Mouse (Mus musculus) adrenal gland, postnatal 0 days (tissue): ENCODE measurements around the gene Gm10715. TPM values are rescaled to one million over a fixed set of nuclear protein-coding genes. Genes with fewer than 3 reads are reported as not detected.

ENCODE experiments used
- microRNA-seq: library from miRNA; unstranded; fragments of <30 nt; microRNA quantifications from one replicate; pipeline ENCODE4, GENCODE M21; 2016; ENCODE audit warnings: borderline replicate concordance; ENCODE audit not compliant: insufficient number of aligned reads
- polyA plus RNA-seq: library from polyadenylated mRNA; unstranded; fragments of >200 nt; fragmentation: Nextera tagmentation; extraction: Ambion mirVana; gene quantifications from 2 replicates; pipeline ENCODE4 v1.2.1, GENCODE M21; 2015

The Gm10715 gene
- polyA plus RNA-seq: not detected in 2 replicates

DNA sequence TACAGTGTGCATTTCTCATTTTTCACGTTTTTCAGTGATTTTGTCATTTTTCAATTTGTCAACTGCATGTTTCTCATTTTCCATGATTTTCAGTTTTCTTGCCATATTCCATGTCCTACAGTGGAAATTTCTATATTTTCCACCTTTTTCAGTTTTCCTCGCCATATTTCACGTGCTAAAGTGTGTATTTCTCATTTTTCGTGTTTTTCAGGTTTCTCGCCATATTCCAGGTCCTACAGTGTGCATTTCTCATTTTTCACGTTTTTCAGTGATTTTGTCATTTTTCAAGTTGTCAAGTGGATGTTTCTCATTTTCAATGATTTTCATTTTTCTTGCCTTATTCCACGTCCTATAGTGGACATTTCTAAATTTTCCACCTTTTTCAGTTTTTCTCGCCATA lies at the start of gene Gm10715:
Gm10715 (plus strand) TSS at position 301 of the 400 bp plus-strand sequence.

DNA sequence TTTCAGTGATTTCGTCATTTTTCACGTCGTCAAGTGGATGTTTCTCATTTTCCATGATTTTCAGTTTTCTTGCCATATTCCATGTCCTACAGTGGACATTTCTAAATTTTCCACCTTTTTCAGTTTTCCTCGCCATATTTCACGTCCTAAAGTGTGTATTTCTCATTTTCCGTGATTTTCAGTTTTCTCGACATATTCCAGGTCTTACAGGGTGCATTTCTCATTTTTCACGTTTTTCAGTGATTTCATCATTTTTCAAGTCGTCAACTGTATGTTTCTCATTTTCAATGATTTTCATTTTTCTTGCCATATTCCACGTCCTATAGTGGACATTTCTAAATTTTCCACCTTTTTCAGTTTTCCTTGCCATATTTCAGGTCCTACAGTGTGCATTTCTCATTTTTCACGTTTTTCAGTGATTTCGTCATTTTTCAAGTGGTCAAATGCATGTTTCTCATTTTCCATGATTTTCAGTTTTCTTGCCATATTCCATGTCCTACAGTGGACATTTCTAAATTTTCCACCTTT lies 36.2 kb upstream of the Gm10715 start, which contains the start of gene Gm10722:
Gm10722 (plus strand) TSS at position 478 of the 528 bp plus-strand sequence.

GRCm38 (mm10) chr9:3002794-3003396 lies 33.8 kb upstream of the Gm10715 start, which contains the start of gene Gm11168:
Gm11168 (plus strand) TSS chr9:3003346.

GRCm38 (mm10) chr9:3012733-3013279 lies 23.9 kb upstream of the Gm10715 start, which contains the start of gene Gm10721:
Gm10721 (plus strand) TSS chr9:3013140.

GRCm38 (mm10) chr9:3015354-3015753 lies 21.3 kb upstream of the Gm10715 start, which contains the start of gene Gm10720:
Gm10720 (plus strand) TSS chr9:3015654.

DNA sequence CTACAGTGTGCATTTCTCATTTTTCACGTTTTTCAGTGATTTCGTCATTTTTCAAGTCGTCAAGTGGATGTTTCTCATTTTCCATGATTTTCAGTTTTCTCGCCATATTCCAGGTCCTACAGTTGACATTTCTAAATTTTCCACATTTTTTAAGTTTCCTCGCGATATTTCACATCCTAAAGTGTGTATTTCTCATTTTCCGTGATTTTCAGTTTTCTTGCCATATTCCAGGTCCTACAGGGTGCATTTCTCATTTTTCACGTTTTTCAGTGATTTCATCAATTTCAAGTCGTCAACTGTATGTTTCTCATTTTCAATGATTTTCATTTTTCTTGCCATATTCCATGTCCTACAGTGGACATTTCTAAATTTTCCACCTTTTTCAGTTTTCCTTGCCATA lies 19.6 kb upstream of the Gm10715 start, which contains the start of gene Gm10719:
Gm10719 (plus strand) TSS at position 301 of the 400 bp plus-strand sequence.

GRCm38 (mm10) chr9:3023312-3023984 lies 13.2 kb upstream of the Gm10715 start, which contains the start of gene Gm10718:
Gm10718 (plus strand) TSS chr9:3023547.

GRCm38 (mm10) chr9:3024912-3025467 lies 11.7 kb upstream of the Gm10715 start, which contains the start of gene Gm10717:
Gm10717 (plus strand) TSS chr9:3025417.

GRCm38 (mm10) chr9:3034299-3034698 lies 2.4 kb upstream of the Gm10715 start, which contains the start of gene Gm17535:
Gm17535 (plus strand) TSS chr9:3034599.

Small RNAs within 50 kb of the gene (microRNA-seq; reads per million reads assigned to microRNA genes)
- not detected for gene Mir101c

Other genes with a start within 250 kb of the Gm10715 start
- gene Gm10722, start 36.0 kb upstream of the Gm10715 start, polyA plus RNA-seq: not detected in 2 replicates
- gene Gm11168, start 33.5 kb upstream of the Gm10715 start, polyA plus RNA-seq: not detected in 2 replicates
- 0.25 TPM in 1 of 2 replicates, not detected in the other for gene Gm10721, start 23.7 kb upstream of the Gm10715 start, polyA plus RNA-seq
- gene Gm10720, start 21.2 kb upstream of the Gm10715 start, polyA plus RNA-seq: not detected in 2 replicates
- 0.25 TPM in 1 of 2 replicates, not detected in the other for gene Gm10719, start 19.5 kb upstream of the Gm10715 start, polyA plus RNA-seq
- 0.39 TPM in 1 of 2 replicates, not detected in the other for gene Gm10718, start 13.3 kb upstream of the Gm10715 start, polyA plus RNA-seq
- 0.23 TPM in 1 of 2 replicates, not detected in the other for gene Gm10717, start 11.5 kb upstream of the Gm10715 start, polyA plus RNA-seq
- not detected in 2 replicates for gene Gm17535, start 2.3 kb upstream of the Gm10715 start, polyA plus RNA-seq